Mouse (Mus musculus) heart, postnatal 0 days (tissue): ENCODE measurements at regions not wholly inside any gene's neighbourhood (a gene's known extent, or its start where the extent isn't known, plus 50 kb on each side); places are given as distances from the start of the nearest gene placed in this dataset.

Experiments
- CTCF ChIP-seq: IDR thresholded peaks from 2 replicates; pipeline ENCODE4 v1.5.1; 2016; ENCODE audit warnings: antibody characterized with exemption, control low read depth, low read depth
- EP300 ChIP-seq: IDR thresholded peaks from 2 replicates; pipeline ENCODE4 v1.6.1; 2016; ENCODE audit warnings: antibody characterized with exemption, low read depth

DNA sequence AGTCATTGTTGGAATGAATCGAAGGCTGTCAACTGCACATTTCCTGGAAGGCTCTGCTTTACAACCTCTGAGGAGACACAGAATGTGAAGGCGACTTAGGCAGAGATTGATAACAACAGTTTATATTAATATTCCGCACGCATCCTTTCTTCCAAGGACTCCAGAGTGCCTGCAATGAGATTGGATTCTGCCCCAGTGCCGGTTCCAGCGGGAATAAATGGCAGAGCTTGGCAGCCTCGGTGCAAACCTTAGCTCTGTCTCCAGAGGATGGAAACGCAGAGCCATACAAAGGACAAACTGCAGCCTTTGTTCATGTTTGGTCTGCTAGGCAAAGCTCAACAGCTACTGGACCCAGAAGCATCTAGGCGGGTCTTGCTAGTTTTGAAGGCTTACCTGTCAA, 288.8 kb downstream of the Rnf144a start:
- TF ChIP-seq EP300 (no peak), CTCF (no peak)
